Mouse (Mus musculus): ENCODE data around the gene Bag1.

The Bag1 gene

DNA sequence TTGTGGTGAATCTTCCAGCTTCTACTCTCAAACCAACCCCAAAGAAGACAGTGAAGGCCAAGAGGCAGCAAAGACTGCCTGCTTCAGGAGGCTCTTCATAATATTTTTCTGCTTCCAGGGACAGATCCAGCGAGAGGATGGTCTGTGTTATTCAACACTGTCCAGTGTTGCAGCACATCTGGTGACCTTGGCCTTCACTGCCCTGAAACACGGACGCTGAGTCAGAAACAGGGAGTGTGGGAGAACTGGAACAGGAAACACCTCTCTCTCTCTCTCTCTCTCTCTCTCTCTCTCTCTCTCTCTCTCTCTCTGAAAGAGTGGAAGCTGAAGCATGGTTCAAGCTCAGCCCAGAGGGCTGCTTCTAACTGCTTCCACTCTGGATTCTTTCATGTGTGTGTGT, 58.8 kb downstream of the Bag1 start:
- DNase-seq (ENCODE audit: low spot score in 2 of 2), result no peak

- DNase-seq (ENCODE audit: low spot score in 2 of 2), result no peak
Measured at GRCm38 (mm10) chr4:40888839-40889238, 59.3 kb downstream of the Bag1 start.
